Mouse (Mus musculus) kidney, embryonic 14.5 days (tissue): ENCODE data around the gene Cyp4x1. TPM values are rescaled to one million over a fixed set of nuclear protein-coding genes. Genes with fewer than 3 reads are reported as not detected.

Experiments
- ATAC-seq: fragments of 200-750 bp; cut with Nextera tagmentation; 2 replicates; pipeline ENCODE4 v1.8.0; 2017; ENCODE audit warnings: moderate number of reproducible peaks, mild to moderate bottlenecking, moderate TSS enrichment, moderate library complexity; ENCODE audit not compliant: low FRiP score, low TSS enrichment
- H3K27ac ChIP-seq: fragments of 300-500 bp; sonication (generic); 2 replicates; pipeline ENCODE4 v1.5.1; 2014; ENCODE audit warnings: low read depth, mild to moderate bottlenecking, low read length, moderate library complexity, mixed read lengths
- H3K27me3 ChIP-seq: fragments of 300-500 bp; sonication (generic); 2 replicates; pipeline ENCODE4 v1.6.1; 2014; ENCODE audit warnings: mild to moderate bottlenecking, low read length; ENCODE audit not compliant: control insufficient read depth, insufficient read depth
- H3K36me3 ChIP-seq: fragments of 300-500 bp; sonication (generic); 2 replicates; pipeline ENCODE4 v1.6.1; 2014; ENCODE audit warnings: low read length, mixed read lengths; ENCODE audit not compliant: control insufficient read depth, insufficient read depth
- H3K4me1 ChIP-seq: fragments of 300-500 bp; sonication (generic); 2 replicates; pipeline ENCODE4 v1.6.1; 2014; ENCODE audit warnings: low read length, mixed read lengths; ENCODE audit not compliant: control insufficient read depth, insufficient read depth
- H3K4me2 ChIP-seq: fragments of 300-500 bp; sonication (generic); replicated peaks from 2 replicates; pipeline ENCODE4 v1.6.1; 2014; ENCODE audit warnings: low read depth, mild to moderate bottlenecking, low read length
- H3K4me3 ChIP-seq: fragments of 300-500 bp; sonication (generic); 2 replicates; pipeline ENCODE4 v1.5.1; 2014; ENCODE audit warnings: mild to moderate bottlenecking, low read length
- H3K9ac ChIP-seq: fragments of 300-500 bp; sonication (generic); 2 replicates; pipeline ENCODE4 v1.6.1; 2014; ENCODE audit warnings: low read depth, mild to moderate bottlenecking, low read length, moderate library complexity
- H3K9me3 ChIP-seq: fragments of 300-500 bp; sonication (generic); 2 replicates; pipeline ENCODE4 v1.6.1; 2016; ENCODE audit warnings: low read length; ENCODE audit not compliant: control insufficient read depth
- WGBS: fragments of 180-500 bp; shearing (Covaris S2); extraction: QIAGEN DNeasy Blood & Tissue Kit; methylation state at CpG from one replicate; pipeline ENCODE4 v1.1.7; 2014; 5-methylcytosine and 5-hydroxymethylcytosine counted together
- polyA plus RNA-seq: library from polyadenylated mRNA; unstranded; fragments of >200 nt; fragmentation: Nextera tagmentation; extraction: Ambion mirVana; gene quantifications from 2 replicates; pipeline ENCODE4 v1.2.1, GENCODE M21; 2014

The Cyp4x1 gene
- polyA plus RNA-seq, 1 experiment from 2014 or later: 0.54 TPM

- Histone ChIP-seq H3K27me3 (peaks cover 92% of the 10 kb centered on the region), H3K9ac (peak within 1 kb of the TSS; percentile 53)
- WGBS: 1% methylated on average over 58 of the region's 60 CpGs
These were observed 77.6 kb downstream of the Cyp4x1 start, which contains the start of gene Tal1 for GRCm38 (mm10) chr4:115056371-115056920. TSS of gene Tal1 (plus strand) at chr4:115056426.

More at GRCm38 (mm10) chr4:115056371-115056920, 77.6 kb downstream of the Cyp4x1 start, which contains the start of gene Tal1:
- Histone ChIP-seq H3K4me2 (peak within 1 kb of the TSS; percentile 53), H3K27ac (peak within 1 kb of the TSS; percentile 55; the same call in 1 of the 2 replicates), H3K4me1 (peaks cover 8% of the 10 kb centered on the region), H3K9me3 (no peaks in the 10 kb centered on the region), H3K4me3 (peak within 1 kb of the TSS; percentile 41), H3K36me3 (no peaks in the 10 kb centered on the region)
- ATAC-seq: 0 out of 2 replicates have a peak, but pooled peaks have one; percentile 13

Other genes with a start within 250 kb of the Cyp4x1 start
- 5.0 and 8.3 TPM in 2 replicates for gene Foxd2, start 225.4 kb downstream of the Cyp4x1 start, polyA plus RNA-seq
- not detected in 2 replicates for gene Foxe3, start 208.3 kb downstream of the Cyp4x1 start, polyA plus RNA-seq
- gene Cmpk1, start 147.0 kb downstream of the Cyp4x1 start, polyA plus RNA-seq: 85.1 and 91.4 TPM in 2 replicates
- gene Stil, start 134.1 kb downstream of the Cyp4x1 start, polyA plus RNA-seq: 11.0 and 19.9 TPM in 2 replicates
- gene Tal1, start 77.9 kb downstream of the Cyp4x1 start, polyA plus RNA-seq: 1.7 and 2.0 TPM in 2 replicates
- gene Pdzk1ip1, start 45.6 kb downstream of the Cyp4x1 start, polyA plus RNA-seq: 87.9 and 90.5 TPM in 2 replicates
- gene Cyp4a29, start 107.8 kb upstream of the Cyp4x1 start, polyA plus RNA-seq: not detected in 2 replicates
- gene Cyp4a12a, start 164.8 kb upstream of the Cyp4x1 start, polyA plus RNA-seq: not detected in 2 replicates